Mouse (Mus musculus) cerebellum, postnatal 4 days (tissue): Measurements from ENCODE around the gene Fhl2.
A peak's percentile ranks its signal among the peaks of the same experiment; 100 is the strongest.

ENCODE experiments used
- DNase-seq, 2 experiments: peaks; one replicate each; pipeline ENCODE4 v3.0.0; 2022; ENCODE audit warnings: low spot score in 2 of 2, mixed read lengths in 1 of 2

Gene Fhl2

GRCm38 (mm10) chr1:43110556-43110955 lies 86.2 kb downstream of the Fhl2 start:
- DNase-seq, result peak in 1 of 2 experiments; percentile 41

DNA sequence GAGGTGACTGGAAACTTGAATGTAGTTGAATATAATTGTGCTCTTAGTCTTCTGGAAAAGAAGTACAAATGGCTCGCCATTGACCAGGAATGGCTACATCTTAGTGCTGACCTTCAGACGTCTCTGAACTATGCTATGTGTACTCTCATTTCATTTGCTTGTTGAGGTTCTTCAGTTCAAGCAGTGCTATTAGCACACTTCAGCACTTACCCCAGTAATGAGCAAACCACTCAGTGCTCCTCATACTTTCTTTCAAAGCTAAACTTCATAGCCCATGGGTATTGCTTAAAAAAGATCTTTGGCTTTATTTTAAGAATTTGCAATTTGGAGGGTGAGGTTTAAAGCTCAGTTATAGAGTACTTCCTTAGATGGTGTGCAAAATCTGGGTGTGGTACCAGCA lies 88.1 kb downstream of the Fhl2 start:
- DNase-seq, result no peak

GRCm38 (mm10) chr1:43098031-43098984 lies 98.5 kb downstream of the Fhl2 start, which contains the start of the genes Tgfbrap1 and AI597479:
Tgfbrap1 (minus strand) TSS chr1:43098637.
AI597479 (plus strand) TSS chr1:43098710.
- peak; percentile 88 to 94 for DNase-seq

- no peak for DNase-seq
Measured at GRCm38 (mm10) chr1:43094206-43094605, 102.6 kb downstream of the Fhl2 start.

DNA sequence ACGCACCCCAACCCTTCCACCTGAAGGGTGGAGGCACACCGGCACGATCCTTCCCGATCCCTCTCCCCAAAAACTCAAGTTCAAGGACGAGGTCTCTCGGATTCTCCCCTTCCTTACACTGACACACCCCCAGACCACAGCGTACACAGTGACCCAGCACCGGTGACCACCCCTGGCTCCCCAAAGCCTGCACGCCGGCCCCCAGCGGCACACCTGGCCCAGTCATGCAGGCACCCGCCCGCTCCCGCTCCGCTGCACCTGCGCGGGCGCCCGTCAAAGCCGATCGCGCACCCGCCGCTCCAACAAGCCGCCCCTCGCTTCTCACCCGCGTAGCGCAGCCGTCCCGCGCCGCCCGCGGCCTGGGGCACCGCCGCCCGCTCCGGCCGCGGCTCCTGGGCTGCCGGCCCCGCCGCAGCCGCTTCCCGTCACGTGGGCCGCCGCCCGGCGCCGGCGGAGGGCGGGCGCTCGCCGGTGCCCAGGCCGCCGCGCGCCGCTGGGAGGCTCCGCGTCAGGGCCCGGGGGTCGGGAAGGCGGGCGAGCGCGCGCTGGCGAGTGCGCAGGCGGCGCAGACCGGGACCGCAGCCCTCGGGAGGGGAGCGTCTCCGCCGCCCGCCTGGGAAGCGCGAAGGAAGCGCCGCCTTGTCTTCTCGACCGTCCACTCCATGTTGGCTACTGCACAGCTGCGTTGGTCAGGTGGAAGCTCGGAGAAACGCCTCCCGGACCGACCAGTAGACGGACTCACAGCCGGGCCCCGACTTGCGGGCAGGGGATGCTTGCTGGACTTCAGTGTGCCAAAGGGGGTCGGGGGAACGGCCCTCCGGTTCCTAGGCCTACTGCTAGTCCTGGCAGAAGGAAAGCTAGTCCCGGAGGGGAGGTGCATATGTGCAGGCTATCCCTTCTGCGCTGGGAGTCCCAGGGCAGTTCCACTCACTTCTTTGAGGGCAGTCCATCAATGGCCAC lies 104.4 kb downstream of the Fhl2 start:
- peak; percentile 28 to 66 for DNase-seq

- DNase-seq, result no peak
Measured at GRCm38 (mm10) chr1:43091306-43092055, 105.3 kb downstream of the Fhl2 start.

DNA sequence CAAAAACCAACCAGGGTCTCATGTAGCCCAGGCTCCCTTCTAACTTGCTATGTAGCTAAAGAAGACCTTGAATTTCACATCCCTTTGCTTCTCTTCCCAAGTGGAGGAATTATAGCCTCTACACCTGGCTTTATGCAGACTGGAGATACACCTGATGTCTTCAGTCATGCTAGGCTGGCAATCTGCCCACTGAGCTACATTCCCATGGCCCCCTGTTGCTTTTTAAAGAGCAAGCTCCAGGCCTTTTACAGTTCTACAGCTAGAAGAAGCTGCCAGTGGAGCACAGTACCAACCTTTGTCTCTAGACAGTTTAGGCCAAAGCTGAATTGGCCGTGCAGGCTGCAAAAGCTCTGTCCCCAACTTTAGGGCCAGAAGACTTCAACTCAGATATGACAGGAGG lies 106.4 kb downstream of the Fhl2 start:
- no peak for DNase-seq

DNA sequence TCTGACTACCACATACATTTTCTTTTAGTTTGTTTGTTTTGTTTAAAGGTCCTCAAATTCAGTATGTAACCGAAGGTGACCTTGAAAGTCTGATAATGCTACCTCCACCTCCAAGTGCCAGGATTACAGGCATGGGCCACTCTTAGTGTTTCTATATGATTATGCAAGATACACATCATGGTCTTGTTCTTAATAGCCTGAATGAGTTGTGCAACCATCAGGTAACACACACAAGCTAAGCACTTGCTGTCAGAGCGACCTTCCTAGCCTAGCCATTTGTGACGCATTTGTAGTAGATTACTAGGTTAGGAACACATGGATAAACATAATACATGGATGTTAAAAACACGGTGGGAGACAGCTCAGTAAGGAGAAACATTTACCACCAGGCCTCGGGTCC lies 113.8 kb downstream of the Fhl2 start:
- no peak for DNase-seq

DNA sequence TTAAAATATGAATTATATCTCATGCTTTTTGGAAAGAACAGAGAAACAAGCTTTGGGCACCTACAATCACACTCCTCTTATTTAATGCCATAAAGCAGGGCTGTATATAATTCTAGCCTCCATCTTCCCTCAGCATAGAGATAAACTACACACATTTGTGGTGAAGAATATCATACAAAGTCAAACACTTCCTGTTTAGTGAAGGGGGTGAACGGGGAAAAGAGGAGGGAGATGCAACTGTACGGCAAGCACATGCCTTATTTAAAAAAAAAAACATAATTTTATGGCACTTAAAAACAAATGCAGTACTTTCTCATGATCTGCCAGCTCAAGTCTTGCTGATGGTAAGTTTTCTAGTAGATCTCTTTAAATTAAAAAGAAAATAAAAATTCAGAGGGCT lies 118.7 kb downstream of the Fhl2 start:
- no peak for DNase-seq

DNA sequence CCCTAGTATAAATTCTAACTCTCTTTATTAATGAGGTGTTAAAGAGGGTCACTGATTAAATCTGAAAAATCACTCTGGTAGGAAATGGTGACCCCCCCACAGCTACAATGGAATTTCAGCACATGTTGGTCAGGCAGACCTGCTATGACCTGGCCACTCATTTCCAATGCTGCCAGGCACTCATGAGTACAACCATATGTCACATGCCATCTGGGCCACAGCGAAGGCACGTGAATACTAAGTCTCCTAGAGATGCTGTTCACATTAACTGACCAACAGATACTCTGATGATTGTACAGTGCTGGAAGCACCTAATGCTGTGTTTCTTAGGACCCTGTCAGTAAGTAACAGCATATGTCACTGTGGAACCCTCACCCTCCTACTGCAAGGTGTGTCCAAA lies 122.0 kb downstream of the Fhl2 start:
- no peak for DNase-seq
